Mouse (Mus musculus): ENCODE results near the gene Ptprm. TPM values are rescaled to one million over a fixed set of nuclear protein-coding genes. Genes with fewer than 3 reads are reported as not detected.

Ptprm gene
- polyA plus RNA-seq, 1 experiment, result not detected

DNA sequence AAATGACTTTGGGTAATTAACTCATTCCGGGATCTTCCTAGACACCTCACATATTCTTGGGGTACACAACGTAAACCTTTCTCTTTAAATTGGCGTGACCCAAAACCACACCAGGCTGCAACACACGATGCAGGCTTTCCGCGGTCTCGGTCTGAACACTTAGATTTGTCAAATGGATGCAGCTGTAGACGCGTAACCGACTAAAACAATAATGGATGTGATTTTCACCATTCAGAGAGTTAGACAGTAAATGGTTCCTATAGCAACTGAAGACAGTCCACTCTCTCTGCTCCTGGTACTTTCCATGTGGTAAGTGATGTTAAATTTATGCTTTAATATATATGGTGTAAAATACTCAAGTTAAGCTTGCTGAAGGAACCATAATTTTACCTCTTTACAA is 300.1 kb downstream of the Ptprm start:
- no peak overlapping the region for H3K27ac ChIP-seq (ENCODE audit: insufficient read depth, low read depth, low read length)
- no peak for TF ChIP-seq CTCF (IDR thresholded peaks at IDR 0.05; ENCODE audit: insufficient read depth, low read depth, low read length)
- TF ChIP-seq POLR2A (IDR thresholded peaks at IDR 0.05; ENCODE audit: insufficient read depth, low read depth, low read length), result no peak
- WGBS, result 63% methylated on average over 10 of the region's 10 CpGs
- H3K4me1 ChIP-seq (ENCODE audit: control insufficient read depth, insufficient read depth, low read length), result 0 out of 2 replicates have a peak, but pooled peaks cover 5% of the 10 kb centered on the region
- H3K4me3 ChIP-seq (ENCODE audit: insufficient read depth, low read depth, low read length), result no peak overlapping the region

DNA sequence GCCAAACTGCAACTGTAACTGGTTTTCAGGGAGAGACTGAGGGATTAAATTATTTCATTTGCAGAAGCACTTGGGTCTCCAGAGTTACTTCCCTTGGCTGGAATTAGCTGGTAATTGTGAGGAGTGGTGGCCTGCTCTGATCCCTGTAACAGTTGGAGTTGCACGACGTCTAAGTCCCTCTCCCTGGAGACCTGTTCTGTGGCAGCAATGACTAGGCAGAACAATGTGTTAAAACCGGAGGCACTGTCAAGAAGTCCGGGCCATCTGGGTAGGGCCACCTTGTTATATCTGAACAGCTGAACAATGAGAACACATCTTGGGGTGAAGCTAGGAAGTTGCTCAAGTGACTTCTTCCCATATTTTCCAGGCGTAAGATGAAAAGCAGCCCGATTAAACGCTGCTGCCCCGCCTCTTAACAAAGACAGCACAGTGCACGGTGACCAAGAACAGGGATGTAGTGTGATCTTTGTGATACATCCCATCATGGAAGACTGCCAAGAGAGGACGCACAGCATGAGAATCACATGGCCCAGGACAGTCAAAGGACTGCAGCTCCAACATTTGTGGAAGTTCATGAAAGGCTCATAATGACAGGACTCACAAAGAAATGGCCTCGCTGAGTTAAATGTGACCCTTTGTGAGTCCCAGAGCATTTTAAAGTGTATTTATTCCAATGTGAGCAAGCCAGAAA is 301.5 kb downstream of the Ptprm start:
- 58% methylated on average over 11 of the region's 11 CpGs for WGBS
- Histone ChIP-seq H3K27ac (ENCODE audit: insufficient read depth, low read depth, low read length) (no peak overlapping the region), H3K4me3 (ENCODE audit: insufficient read depth, low read depth, low read length) (no peak overlapping the region), H3K4me1 (ENCODE audit: control insufficient read depth, insufficient read depth, low read length) (0 out of 2 replicates have a peak, but pooled peaks cover 6% of the 10 kb centered on the region)
- no peak for TF ChIP-seq POLR2A (IDR thresholded peaks at IDR 0.05; ENCODE audit: insufficient read depth, low read depth, low read length)
- no peak for TF ChIP-seq CTCF (IDR thresholded peaks at IDR 0.05; ENCODE audit: insufficient read depth, low read depth, low read length)

DNA sequence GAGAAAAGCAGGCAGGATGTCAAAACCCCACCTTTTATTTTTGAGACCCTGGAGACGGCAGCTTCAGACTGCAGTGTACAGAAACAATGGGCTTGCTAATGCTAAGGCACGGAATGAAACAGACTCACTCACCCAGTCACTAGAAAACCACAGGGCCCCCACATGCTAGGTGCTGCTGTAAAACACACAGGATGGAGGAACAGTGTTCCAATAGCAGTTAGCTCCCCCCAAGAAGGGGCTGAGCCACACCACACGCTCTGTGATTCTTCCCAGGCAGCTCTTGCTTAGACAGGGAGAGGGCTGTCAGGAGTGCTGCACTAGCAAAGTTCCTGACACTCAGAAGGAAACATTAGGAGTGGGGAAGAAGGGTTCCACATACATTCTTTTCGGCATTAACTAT is 306.6 kb downstream of the Ptprm start:
- Histone ChIP-seq H3K4me1 (ENCODE audit: control insufficient read depth, insufficient read depth, low read length) (0 out of 2 replicates have a peak, but pooled peaks cover 4% of the 10 kb centered on the region), H3K27ac (ENCODE audit: insufficient read depth, low read depth, low read length) (no peak overlapping the region), H3K4me3 (ENCODE audit: insufficient read depth, low read depth, low read length) (no peak overlapping the region)
- TF ChIP-seq POLR2A (IDR thresholded peaks at IDR 0.05; ENCODE audit: insufficient read depth, low read depth, low read length) (no peak), CTCF (IDR thresholded peaks at IDR 0.05; ENCODE audit: insufficient read depth, low read depth, low read length) (no peak)
- WGBS, result 50% methylated on average over 4 of the region's 4 CpGs

DNA sequence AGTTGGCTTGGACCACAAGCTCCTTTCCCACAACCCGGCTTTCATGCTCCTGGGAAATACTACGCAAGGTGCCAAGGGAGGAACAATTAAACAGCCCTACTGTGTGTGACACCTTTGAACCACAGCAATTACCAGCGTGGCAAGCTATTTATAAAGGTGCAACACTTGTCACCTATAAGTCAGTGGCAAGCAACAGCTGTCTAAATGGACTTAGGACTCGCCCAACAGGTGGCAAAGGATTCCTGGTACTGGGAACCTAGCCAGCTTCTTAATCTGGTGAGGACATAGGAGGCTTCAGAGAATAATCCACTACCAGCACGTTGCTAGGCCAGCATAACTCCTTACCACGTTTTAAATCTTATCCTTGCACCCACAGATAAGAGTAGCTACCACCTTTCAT is 315.7 kb downstream of the Ptprm start:
- Histone ChIP-seq H3K4me1 (ENCODE audit: control insufficient read depth, insufficient read depth, low read length) (no peaks in the 10 kb centered on the region), H3K27ac (ENCODE audit: insufficient read depth, low read depth, low read length) (no peak overlapping the region), H3K4me3 (ENCODE audit: insufficient read depth, low read depth, low read length) (no peak overlapping the region)
- no peak for TF ChIP-seq CTCF (IDR thresholded peaks at IDR 0.05; ENCODE audit: insufficient read depth, low read depth, low read length)
- no peak for TF ChIP-seq POLR2A (IDR thresholded peaks at IDR 0.05; ENCODE audit: insufficient read depth, low read depth, low read length)
- 79% methylated on average over 6 of the region's 6 CpGs for WGBS

DNA sequence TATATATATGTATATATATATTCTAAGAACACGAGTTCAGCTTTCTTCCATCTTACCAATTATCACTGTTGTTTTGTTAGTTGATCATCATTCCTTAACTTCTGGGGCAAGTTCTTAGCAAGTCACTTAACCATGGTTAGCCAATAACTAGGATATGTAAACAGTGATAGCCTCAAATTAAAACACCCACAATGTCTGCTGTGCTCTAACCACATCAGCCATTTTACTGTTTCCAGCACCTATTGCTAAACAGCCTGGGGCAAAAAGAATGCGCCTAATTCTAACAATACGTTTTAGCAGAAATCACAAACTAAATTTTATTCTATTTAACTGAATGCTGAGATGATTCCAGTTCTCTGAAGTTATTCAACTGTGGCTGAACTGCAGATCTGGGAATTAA is 320.7 kb downstream of the Ptprm start:
- WGBS, result 72% methylated on average over 3 of the region's 3 CpGs
- Histone ChIP-seq H3K27ac (ENCODE audit: insufficient read depth, low read depth, low read length) (no peak overlapping the region), H3K4me1 (ENCODE audit: control insufficient read depth, insufficient read depth, low read length) (no peaks in the 10 kb centered on the region), H3K4me3 (ENCODE audit: insufficient read depth, low read depth, low read length) (no peak overlapping the region)
- TF ChIP-seq POLR2A (IDR thresholded peaks at IDR 0.05; ENCODE audit: insufficient read depth, low read depth, low read length) (no peak), CTCF (IDR thresholded peaks at IDR 0.05; ENCODE audit: insufficient read depth, low read depth, low read length) (no peak)

DNA sequence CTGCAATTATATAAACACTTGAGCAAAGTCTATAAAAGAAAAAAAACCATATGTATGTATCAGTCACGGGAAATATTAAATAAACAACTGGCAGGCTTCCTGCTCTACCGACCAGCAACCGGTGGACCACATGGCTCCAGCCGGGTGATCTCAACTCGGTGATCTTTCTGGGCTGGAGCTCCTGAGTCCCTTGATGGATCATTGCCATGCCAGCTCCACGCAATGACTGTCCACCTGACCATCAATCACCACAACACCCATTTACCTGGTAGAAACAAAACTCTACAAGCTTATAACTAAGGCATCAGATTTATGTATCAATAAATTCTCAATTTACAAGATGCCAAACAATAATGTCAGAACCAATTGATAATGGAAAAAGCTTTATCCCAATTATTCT is 322.2 kb downstream of the Ptprm start:
- H3K4me3 ChIP-seq (ENCODE audit: insufficient read depth, low read depth, low read length), result no peak overlapping the region
- H3K27ac ChIP-seq (ENCODE audit: insufficient read depth, low read depth, low read length), result no peak overlapping the region
- TF ChIP-seq POLR2A (IDR thresholded peaks at IDR 0.05; ENCODE audit: insufficient read depth, low read depth, low read length) (no peak), CTCF (IDR thresholded peaks at IDR 0.05; ENCODE audit: insufficient read depth, low read depth, low read length) (no peak)
- WGBS, result 96% methylated on average over 6 of the region's 6 CpGs
- no peaks in the 10 kb centered on the region for H3K4me1 ChIP-seq (ENCODE audit: control insufficient read depth, insufficient read depth, low read length)

DNA sequence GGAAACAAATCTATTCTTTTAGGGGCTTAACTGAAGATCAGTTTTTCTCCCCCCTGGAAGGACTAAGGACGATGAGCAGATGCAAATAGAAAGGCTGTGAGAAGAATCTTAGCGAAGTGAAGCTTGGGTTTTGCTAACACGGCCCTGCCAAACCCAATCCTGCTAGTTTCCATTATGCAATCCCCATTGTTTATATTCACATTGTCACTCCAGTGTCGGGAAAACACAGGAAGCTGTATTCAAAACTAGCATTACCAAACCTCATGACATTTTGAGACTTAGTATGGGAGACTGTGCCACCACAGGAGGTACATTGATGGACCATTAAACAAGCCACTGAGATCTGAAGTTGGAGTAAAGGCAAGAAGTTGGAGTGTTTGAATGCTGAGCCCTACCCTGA is 322.9 kb downstream of the Ptprm start:
- H3K4me3 ChIP-seq (ENCODE audit: insufficient read depth, low read depth, low read length), result no peak overlapping the region
- 40% methylated on average over 4 of the region's 4 CpGs for WGBS
- no peak for TF ChIP-seq CTCF (IDR thresholded peaks at IDR 0.05; ENCODE audit: insufficient read depth, low read depth, low read length)
- TF ChIP-seq POLR2A (IDR thresholded peaks at IDR 0.05; ENCODE audit: insufficient read depth, low read depth, low read length), result no peak
- H3K4me1 ChIP-seq (ENCODE audit: control insufficient read depth, insufficient read depth, low read length), result no peaks in the 10 kb centered on the region
- H3K27ac ChIP-seq (ENCODE audit: insufficient read depth, low read depth, low read length), result no peak overlapping the region

DNA sequence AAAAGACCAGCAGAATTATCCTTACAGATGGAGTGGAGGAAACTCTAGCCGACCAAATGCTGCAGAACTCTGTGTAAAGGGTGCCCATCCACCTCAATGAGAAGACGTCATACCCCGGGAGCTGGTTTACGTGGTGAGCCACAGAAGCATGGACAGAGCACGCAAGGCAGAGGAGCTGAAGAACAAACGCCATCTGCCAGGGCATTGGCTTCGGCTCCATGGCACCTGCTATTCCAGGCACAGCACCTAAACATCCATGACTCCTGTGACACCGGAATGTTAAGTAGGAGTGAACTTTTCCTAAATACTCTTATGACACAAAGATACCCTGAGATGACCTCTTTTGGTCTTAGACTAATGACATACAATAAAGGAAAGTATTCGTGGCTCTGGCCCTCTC is 327.0 kb downstream of the Ptprm start:
- no peaks in the 10 kb centered on the region for H3K4me1 ChIP-seq (ENCODE audit: control insufficient read depth, insufficient read depth, low read length)
- no peak overlapping the region for H3K27ac ChIP-seq (ENCODE audit: insufficient read depth, low read depth, low read length)
- no peak overlapping the region for H3K4me3 ChIP-seq (ENCODE audit: insufficient read depth, low read depth, low read length)
- whole genome bisulfite sequencing, result 95% methylated on average over 9 of the region's 9 CpGs
- TF ChIP-seq POLR2A (IDR thresholded peaks at IDR 0.05; ENCODE audit: insufficient read depth, low read depth, low read length), result no peak
- no peak for TF ChIP-seq CTCF (IDR thresholded peaks at IDR 0.05; ENCODE audit: insufficient read depth, low read depth, low read length)

DNA sequence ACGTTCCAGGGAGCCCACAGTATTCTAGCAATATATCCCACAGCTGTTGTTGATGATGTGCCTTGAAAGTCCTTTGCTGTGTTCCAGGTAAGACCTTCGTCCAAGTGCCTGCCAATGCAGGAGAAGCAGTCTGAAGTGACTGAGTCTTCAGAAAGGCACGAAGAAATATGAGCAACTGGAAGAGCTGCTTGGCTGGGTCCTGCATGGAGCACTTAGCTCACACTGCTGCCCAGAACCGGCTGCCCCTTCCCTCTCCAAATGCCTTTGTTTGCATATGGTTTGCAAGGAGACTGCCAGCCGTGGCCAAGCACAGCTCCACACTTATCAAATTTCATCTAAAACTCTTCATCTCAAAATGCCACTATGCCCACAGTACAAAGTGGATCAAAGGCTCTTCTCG is 337.8 kb downstream of the Ptprm start:
- H3K4me3 ChIP-seq (ENCODE audit: insufficient read depth, low read depth, low read length), result no peak overlapping the region
- no peak overlapping the region for H3K27ac ChIP-seq (ENCODE audit: insufficient read depth, low read depth, low read length)
- WGBS, result 80% methylated on average over 6 of the region's 6 CpGs
- H3K4me1 ChIP-seq (ENCODE audit: control insufficient read depth, insufficient read depth, low read length), result peaks cover 7% of the 10 kb centered on the region; the same call in 1 of the 2 replicates
- TF ChIP-seq POLR2A (IDR thresholded peaks at IDR 0.05; ENCODE audit: insufficient read depth, low read depth, low read length) (no peak), CTCF (IDR thresholded peaks at IDR 0.05; ENCODE audit: insufficient read depth, low read depth, low read length) (no peak)
